Mouse (Mus musculus) left cerebral cortex, postnatal 10 days (tissue): Measurements from ENCODE around the gene Prm2. TPM values are rescaled to one million over a fixed set of nuclear protein-coding genes. Genes with fewer than 3 reads are reported as not detected.
"Not testable (repeated sequence)": the region's sequence is repeated elsewhere in the genome, so short reads cannot be mapped to it uniquely, and the experiment has no call there.

Experiments used
- DNase-seq, 2 experiments: peaks; one replicate each; pipeline ENCODE4 v3.0.0; 2021 to 2022; ENCODE audit warnings: low spot score in 2 of 2, mixed read lengths in 1 of 2; ENCODE audit errors: extremely low spot score in 1 of 2
- intact Hi-C: fragments of 180-260 bp; cut with DNase I; formaldehyde crosslinking; loops from one replicate; pipeline ENCODE4 v1.15.1; 2025
- total RNA-seq, 2 experiments: library from RNA; stranded (reverse); gene quantifications; 2 replicates each; pipeline ENCODE4 v1.2.3; 2021

The Prm2 gene
- total RNA-seq, 2 experiments from 2014 or later, result not detected

DNA sequence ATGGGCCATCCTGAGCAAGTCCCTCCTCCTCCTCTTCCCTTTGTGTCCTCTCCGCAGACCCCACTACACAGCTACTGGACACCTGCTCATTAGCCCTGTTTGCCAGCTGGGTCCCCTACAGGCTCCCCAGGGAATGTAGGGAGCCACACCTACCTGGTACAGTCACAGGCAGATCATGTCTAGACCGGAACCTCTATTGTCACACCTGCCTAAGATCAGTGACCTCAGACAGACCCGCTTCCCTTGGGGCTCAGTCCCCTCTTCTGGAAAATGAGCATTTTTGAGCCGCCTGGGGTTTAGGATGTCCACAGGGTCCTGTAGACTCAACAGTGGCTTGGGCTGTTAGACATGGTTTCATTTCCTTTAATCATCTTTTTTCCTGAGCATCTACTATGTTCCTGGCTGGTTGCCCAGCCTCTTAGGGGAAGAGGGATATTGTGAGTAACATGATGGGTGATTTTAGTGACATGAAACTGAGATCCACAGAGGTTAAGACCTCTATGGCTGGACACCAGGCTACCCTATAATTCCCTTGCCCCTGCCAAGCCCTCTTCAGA is 22.7 kb upstream of the Prm2 start:
- DNase-seq, result no peak
- intact Hi-C loops, result no loop called here

DNA sequence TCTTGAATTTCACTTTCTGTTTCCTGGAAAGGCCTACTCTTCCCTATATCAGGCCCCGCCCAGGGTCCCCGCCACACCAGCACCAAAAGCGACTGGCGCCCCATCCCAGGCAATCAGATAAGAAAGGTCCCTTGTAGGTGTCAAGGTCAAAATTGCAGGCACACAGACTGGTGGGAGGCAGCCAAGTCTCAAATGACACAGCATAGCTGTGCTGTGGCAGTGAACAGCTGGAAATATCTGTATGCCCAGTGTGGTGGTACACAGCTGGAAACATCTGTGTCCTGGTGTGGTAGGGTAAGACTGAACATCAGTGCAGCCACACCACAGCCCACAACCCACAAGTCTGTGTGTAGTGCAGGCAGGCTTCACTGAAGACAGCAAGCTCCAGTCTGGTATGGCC is 18.9 kb upstream of the Prm2 start:
- intact Hi-C loops, result no loop called here
- no peak for DNase-seq

DNA sequence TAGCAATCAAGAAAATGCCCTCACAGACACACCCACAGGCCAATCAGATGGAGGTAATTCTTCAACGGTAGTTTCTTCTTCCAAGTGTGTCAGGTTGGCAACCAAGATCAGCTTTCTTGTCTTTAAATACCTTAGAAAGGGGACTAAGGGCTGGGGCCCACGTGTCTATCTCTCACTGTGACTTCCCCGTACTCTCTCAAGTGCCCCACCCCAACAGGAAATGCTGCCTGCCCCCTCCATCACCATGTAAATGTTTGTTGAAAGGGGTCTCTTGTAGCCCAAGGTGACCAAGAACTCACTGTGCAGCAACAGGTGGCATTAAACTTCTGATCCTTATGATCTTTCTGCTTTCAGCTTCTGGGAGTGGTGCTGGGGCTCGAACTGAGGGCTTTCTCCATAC is 17.8 kb upstream of the Prm2 start:
- intact Hi-C loops, result no loop called here
- DNase-seq, result no peak

DNA sequence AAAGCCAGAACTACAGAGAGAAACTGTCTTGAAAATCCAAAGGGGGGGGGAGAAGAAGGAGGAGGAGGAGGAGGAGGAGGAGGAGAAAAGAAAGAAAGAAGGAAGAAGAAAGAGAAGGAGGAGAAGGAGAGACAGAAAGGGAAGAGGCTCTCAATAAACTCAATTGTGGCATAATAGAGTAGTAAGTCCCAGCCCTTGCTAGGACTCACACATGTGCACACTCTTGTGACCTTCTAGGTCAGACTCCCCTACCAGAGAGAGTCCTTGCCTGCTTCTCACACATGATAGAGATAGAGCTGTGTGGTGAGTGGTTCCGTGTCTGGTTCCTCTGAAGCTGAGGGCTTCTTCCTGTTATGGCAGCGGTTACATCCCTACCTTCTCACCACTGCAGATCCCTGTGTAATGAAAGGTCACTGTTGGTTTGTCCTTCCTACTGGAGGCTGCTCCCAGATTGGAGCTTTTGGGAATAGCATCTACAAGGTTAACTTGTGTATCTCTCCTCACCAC is 17.0 kb upstream of the Prm2 start, which contains the start of gene Gm11172:
Gene Gm11172 (plus strand): TSS at position 51 of the 507 bp plus-strand sequence.
- no peak for DNase-seq
- intact Hi-C loops, result no loop called here

DNA sequence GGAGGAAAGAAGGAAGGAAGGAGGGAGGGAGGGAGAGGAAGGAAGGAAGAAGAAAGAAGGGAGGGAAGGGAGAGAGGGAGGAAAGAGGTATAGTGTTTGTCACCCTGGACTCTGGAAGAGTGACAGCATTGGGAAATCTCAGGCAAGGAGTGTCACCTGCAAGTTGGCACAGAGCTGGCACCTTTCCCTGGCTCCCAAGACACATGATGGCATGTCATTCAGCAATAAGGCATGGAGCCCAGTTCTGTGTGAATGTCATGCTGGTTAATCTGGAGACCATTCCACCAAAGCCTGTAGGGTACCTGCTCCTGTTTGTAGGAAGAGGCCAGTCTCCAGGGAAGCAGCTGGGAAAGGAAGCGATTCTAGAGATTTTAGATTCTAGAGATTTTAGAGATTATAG is 14.4 kb upstream of the Prm2 start:
- DNase-seq, result no peak
- intact Hi-C loops, result no loop called here

DNA sequence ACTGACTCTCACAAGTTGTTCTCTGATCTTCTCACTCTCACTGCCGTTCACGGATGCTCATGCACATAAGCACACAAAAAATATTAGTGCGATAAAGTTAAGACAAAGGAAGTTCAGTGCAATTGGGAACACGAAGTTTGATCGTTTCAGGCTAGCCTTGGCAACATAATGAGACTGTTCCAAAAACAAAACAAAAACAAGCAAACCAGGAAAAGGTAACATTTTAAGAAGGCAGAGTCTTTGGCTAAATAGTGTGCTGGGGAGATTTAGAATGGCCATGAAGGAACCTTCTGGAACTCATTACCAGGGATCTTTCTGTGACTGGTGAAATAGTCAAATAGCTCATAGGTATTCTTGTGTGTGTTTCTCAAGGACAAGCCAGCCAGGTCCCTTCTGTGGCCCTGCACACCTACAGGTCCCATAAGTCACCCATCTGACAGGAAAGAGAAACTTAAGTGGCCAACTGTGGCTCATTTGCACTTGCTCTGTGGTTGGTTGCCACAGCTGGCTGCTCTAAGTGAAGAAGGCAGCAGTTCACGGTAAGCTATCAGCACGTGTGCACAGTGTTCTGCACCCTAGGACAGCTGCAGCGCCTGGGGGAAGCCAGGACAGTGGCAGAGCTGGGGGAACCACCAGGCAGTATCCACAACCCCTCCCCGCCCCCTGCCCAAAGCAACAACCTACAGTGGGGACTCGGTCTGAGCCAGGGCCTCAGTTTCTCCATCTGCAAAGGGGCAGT is 10.0 kb upstream of the Prm2 start, which contains the start of gene Prm1:
Gene Prm1 (minus strand): TSS at position 51 of the 739 bp plus-strand sequence.
- intact Hi-C loops, result no loop called here
- no peak for DNase-seq

DNA sequence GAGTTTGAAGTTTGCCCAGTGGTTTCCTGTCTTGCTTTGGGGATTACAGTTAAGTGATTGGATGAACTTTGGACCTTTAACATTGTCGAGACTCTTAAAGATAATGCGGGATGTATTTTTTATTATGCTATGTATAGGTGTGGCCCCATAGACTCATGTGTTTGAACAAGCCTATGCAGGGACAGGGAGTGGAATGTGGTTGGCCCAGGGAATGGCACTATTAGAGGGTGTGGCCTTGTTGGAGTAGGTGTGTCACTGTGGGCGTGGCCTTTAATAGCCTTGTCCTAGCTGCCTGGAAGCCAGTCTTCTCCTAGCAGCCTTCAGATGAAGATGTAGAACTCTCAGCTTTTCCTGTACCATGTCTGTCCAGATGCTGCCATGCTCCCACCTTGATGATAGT is 6.5 kb upstream of the Prm2 start:
- DNase-seq, result not testable (repeated sequence)

DNA sequence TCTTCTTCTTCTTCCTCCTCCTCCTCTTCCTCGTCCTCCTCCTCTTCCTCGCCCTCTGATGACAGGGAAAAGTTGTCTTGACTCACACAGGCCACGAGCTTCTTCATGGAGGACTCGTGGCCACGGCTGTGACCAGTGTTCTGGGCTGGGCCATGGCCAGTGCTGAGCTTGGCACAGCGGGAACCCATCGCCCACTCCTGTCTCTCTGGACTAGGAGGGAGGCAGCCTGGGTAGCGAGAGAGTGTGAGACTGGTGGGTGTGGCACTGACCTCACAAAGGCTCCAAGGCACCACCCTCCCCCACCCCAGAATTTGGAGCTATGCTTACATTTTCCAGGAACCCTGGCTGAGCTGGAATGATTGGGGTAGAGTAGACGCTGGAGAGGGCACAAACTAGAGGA is 5.2 kb downstream of the Prm2 start, which contains the start of gene Prm3:
Gene Prm3 (minus strand): TSS at position 213 of the 400 bp plus-strand sequence.
- intact Hi-C loops, result loop anchor here (5.0 kb wide), 1 partner anchor 37 kb away; no protein-coding TSS in a partner anchor
- DNase-seq, result no peak

More for the DNA sequence above, 6.5 kb upstream of the Prm2 start:
- intact Hi-C loops, result not testable (repeated sequence)

DNA sequence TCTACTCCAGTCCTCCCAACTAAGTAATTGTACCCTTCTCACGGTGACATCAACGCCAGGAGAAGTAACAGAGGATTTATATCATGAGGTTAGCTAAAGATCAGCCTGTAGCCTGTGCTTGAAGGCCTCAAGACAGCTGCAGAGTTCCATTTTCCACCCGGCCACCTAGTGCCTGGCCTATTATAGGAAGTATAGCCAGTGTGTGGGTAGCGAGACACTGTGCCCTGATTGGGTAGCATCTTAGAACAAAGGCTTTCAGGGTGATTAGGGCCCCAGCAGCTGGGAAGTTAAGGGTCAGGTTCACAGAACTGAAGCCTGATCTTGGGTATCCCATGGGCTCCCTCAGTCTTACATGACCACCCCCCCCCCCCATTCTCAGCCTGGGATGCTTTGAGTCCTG is 7.1 kb downstream of the Prm2 start:
- intact Hi-C loops, result loop anchor here (5.0 kb wide), 2 partner anchors 127 to 152 kb away; no protein-coding TSS in a partner anchor

DNA sequence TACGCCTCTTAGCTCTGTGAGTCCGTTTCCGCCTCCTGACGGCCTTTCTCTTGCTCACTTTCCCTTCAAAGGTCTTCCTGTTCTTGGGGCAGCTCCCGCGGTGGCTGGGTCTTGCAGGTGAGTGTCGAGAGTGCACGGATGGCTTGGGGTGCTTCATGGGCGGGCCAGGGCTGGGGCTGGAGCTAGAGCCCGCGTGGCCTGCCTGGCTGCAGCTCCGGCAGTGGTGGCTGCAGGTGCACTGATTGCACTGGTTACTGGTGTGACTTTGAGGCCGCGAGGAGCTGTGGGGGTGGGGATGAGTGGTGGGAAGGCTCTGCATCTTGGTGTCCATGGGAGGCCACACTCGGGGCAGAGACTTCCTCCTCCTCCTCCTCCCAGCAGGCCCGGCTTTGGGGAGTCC is 7.7 kb downstream of the Prm2 start, which contains the start of gene Tnp2:
Gene Tnp2 (minus strand): TSS at position 390 of the 400 bp plus-strand sequence.
- no peak for DNase-seq
- intact Hi-C loops, result loop anchor here (5.0 kb wide), 2 partner anchors 126 to 151 kb away; no protein-coding TSS in a partner anchor

More for the DNA sequence above, 7.1 kb downstream of the Prm2 start:
- no peak for DNase-seq

DNA sequence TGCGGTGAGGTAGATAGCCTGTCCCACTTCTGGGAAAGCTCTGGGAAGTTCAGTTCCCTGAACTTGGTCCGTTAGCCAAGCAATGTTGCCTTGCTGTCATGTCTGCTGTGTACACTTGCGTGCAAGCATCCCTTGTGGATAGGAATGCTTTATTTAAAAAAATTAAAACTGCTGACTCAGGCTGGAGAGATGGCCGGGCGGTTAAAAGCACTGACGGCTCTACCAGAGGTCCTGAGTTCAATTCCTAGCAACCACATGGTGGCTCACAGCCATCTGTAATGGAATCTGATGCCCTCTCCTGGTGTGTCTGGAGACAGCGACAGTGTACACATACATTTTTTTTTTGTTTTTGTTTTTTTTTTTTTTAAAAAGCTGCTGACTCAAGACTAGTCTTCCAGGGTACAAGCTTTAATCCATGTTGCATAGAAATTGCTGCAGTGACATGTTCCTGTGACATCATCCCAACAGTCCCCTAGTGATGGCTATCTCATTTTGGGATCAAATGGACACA is 8.3 kb downstream of the Prm2 start:
- DNase-seq, result no peak
- intact Hi-C loops, result loop anchor here (5.0 kb wide), 2 partner anchors 125 to 150 kb away; no protein-coding TSS in a partner anchor

DNA sequence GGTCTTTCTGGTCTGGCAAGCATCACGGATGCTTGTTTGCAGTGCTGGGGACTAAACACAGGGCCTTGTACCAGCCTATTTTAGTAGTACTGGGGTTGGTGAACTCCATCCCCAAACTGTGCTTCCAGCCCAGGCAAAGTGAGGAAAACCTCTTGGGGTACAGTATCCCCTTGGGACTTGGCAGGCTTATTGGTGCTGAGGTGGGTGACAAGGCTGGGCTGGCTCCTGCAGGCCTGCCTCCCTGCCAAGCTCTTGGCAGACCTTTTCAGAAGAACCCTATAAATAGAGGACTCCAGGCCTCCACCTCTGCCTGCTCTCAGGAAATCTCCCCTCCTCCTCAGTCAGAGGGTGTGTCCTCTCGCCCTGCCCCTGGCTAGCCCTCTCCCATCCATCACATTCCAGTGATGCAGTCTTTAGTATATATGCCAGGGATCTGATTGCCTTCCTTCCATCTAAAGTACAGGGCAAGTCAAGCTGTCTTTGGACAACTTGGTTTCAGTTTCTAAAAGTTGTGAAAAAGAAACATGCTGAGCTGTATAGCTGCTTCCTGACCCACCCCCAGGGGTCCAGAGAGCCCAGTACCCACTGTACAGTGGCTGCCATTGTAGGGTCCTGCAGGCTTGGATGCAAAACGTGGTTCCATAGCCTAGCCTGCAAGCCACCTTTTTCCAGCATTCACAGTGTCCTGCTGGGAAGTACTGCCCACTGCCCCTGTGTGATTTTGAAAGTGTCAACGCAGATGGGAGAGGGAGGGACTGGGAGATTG is 9.0 kb downstream of the Prm2 start:
- no peak for DNase-seq
- intact Hi-C loops, result loop anchor here (5.0 kb wide), 2 partner anchors 125 to 150 kb away; no protein-coding TSS in a partner anchor

DNA sequence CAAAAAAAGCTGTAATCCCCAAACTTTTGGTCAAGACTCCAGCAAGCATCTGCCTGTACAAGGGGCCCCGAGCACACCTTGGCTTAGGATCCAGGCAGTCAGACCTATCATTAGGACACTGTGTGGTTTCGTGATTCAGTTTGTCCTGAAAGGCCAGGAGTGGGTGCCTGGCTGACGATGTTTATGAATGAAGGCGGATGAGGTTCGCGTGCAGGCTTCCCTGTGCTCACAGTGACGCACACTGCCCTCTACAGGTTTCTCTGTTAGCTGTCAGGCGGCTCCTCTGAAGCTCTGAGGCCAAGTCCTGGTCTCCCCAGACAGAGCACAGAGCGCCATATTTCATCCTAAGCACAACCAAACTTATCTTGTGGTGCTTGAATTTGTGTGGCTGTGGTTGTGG is 9.6 kb downstream of the Prm2 start:
- intact Hi-C loops, result loop anchor here (5.0 kb wide), 2 partner anchors 124 to 149 kb away; no protein-coding TSS in a partner anchor
- DNase-seq, result peak; percentile 77 to 89

DNA sequence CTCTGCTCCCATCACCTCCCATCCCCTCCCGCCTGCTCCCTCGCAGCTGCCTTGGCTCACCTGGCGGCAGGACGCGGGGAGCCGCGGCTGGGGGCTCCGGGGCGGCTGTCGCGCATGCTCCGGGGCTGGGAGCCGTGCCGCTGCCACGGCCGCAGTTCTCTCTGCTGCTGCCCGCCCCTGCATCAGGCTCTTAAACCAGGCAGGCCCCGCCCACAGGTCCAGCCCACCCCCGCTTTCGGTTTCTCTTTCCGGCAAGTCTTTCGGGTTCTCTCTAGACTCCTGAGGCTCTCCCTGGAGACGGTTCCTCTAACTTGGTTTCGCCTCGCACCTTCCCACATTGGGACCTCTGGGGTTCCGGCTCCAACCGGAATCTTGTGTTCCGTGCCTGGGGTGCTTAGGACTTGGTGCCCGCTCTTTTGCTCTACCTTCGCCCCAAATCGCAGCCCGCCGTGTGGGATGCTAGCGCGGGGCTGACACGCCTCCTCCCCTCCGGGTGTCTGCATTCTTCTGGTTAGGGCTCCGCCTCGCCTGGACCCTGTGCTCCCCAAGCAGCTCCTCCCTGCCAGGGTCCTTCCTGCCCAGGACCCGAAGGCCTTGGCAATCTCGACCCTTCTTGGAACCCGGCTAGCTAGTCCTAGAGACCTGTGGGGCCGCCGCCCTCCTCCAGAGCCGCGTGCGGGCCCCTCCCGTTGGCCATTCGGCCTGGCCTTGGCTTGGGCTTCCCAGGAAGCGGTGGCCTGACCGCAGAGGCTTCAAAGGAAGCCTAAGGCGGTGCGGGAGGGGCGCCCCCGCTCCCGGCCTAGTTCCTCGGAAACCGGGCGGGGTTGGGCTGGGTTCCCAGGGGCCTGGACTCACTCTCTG is 10.3 kb downstream of the Prm2 start, which contains the start of gene Socs1:
Gene Socs1 (minus strand): TSS at position 166 of the 861 bp plus-strand sequence.
- DNase-seq, result peak; percentile 61 to 94
- intact Hi-C loops, result loop anchor here (2.0 to 5.0 kb wide), 3 partner anchors 123 to 215 kb away; no protein-coding TSS in a partner anchor

DNA sequence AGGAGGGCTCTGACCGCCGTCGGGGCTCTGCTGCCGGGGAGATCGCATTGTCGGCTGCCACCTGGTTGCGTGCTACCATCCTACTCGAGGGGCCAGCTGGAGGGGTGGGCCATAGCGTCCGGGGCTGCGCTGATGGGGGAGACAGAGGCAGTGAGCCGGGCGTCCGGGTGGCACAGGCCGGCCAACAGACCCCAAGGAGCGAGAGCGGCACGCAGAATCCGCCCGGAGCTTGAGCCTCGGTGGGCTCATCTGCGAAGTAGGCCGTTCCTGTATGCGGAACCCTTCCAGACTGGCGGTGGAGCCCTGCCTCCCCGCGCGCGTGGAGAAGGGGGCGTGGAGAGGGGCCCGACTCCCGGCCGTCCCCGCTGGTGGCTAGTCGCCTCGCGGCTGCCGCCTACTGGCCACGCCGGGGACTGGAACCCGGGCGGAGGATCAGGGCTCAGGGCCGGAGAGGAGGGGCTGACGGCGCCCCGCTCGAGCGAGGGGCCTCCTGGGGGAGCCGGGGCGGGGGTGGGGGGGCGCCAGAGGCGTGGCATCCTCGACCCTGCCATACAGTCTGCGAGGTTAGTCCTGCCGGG is 11.1 kb downstream of the Prm2 start:
- intact Hi-C loops, result loop anchor here (2.0 to 5.0 kb wide), 3 partner anchors 123 to 214 kb away; no protein-coding TSS in a partner anchor
- peak; percentile 78 to 94 for DNase-seq

DNA sequence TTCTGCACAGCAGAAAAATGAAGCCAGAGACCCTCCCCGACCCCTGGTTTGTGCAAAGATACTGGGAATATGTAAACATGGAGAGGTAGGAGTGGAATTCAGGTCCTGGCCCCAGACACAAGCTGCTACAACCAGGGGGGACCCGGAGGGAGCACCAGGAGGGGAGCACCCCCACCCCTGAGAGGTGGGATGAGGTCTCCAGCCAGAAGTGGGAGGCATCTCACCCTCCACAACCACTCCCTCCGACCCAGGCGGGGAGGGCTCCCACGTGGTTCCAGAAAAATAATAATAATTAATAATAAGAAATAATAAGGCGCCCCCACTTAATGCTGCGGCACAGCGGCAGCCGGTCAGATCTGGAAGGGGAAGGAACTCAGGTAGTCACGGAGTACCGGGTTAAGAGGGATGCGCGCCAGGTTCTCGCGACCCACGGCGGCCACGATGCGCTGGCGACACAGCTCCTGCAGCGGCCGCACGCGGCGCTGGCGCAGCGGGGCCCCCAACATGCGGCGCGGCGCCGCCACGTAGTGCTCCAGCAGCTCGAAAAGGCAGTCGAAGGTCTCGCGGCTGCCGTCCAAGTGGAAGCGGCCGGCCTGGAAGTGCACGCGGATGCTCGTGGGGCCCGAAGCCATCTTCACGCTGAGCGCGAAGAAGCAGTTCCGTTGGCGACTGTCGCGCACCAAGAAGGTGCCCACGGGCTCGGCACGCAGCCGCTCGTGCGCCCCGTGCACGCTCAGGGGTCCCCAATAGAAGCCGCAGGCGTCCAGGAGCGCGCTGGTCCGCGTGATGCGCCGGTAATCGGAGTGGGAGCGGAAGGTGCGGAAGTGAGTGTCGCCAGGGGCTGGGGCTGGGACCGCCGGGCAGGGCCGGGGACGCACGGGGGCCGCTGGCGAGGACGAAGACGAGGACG is 11.8 kb downstream of the Prm2 start:
- intact Hi-C loops, result loop anchor here (2.0 kb wide), 1 partner anchor 213 kb away; no protein-coding TSS in a partner anchor
- peak in 1 of 2 experiments; percentile 71 for DNase-seq
